Mouse (Mus musculus): ENCODE measurements around the gene Commd7.

- TF ChIP-seq CTCF (IDR thresholded peaks at IDR 0.05; ENCODE audit: low read depth, low read length) (peak; percentile 45), POLR2A (IDR thresholded peaks at IDR 0.05; ENCODE audit: insufficient read depth, low read length) (no peak)
Observed at GRCm38 (mm10) chr2:153600021-153600666, 32.4 kb downstream of the Commd7 start.

Data from ES-Bruce4 (cell line).